Mouse (Mus musculus): ENCODE data around the gene Cd19. TPM values are rescaled to one million over a fixed set of nuclear protein-coding genes. Genes with fewer than 3 reads are reported as not detected.

Gene Cd19
- polyA plus RNA-seq (2015; fragmentation: Illumina TruSeq; extraction: RNeasy Lipid Tissue Mini Kit (QIAGEN cat#74804); ENCODE audit: insufficient read depth, low read depth, low replicate concordance): 0.33 TPM

DNA sequence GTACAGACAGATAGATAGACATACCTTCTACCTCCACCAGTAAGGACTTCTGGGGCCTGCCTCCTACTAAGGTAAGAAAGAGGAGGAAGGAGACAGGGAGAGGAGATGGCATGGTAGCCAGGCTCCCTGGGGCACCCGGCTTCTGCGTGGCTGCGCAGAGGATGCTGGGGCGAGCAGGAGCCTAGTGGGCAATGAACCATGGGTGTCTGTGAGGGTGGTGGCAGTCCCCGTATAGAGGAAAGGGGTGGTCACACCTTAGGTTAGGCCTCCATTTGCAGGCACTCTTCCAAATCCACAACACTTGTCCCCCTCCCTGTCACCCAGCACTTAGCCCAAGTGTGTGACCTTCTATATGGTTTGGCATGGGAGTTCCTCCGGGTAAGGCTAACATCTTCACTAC is at the start of gene Cd19:
TSS of gene Cd19 (minus strand) at position 165 of the 400 bp plus-strand sequence.

DNA sequence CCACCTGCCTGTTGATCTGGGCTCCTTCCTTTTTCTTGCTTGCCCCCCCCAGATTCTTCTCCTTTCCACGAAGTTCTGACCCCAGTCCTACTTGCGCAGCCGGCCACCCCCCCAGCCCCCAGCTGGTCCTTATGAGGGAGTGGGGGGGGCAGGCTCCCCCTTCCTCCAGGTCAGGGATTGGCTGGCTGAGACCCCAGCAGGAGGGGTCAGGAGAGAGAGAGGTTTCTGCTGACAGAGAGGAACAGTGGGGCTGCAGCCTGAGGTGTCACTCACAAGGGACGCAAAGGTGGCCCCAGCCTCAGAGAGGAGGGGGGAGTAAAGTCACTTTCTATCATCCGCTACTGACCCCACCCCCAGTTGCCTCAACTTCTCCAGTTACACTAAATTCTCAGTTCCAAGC is 48.3 kb upstream of the Cd19 start, which contains the start of gene Atp2a1:
TSS of gene Atp2a1 (minus strand) at position 105 of the 400 bp plus-strand sequence.

GRCm38 (mm10) chr7:126428631-126429502 is 14.2 kb upstream of the Cd19 start, which contains the start of gene Rabep2:
Gene Rabep2, plus strand, starts transcription at chr7:126428759.

DNA sequence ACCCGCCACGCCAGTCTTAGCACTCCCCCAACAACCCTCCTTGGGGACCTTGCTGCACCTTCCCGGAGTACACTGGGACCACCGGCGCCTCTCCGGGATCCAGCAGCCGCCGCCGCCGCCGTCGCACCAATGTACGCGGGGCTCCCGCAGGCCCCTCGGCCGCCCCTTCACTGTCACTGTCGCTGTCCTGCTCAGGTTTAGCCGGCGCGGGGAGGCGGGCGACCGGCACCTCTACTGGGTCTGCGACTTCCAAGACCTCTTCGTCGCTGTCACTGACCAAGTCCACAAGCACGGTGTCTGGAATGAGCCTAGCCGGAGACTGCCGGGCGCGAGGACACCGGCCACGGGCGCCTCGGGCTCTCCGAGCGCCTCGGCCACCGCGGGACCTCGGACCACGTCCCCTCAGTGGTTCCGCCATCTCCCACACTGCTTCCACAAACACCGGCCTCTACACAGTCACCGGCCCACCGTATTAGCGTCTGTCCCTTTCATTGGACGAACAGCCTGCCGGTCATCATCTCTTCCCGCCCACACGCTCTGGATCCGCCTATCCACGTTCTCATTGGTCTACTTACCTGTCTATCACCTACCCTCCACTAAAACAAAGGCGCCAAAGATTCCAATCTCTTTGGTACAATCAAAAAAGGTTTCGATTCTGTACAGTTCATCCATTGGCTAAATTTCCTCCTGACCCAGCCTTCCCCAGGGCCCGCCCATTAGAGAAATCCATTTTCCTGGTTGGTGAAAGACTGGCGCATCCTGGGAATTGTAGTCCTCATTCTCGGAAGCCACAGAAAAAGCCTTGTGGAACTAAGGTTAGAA is 18.2 kb downstream of the Cd19 start, which contains the start of gene Nfatc2ip:
TSS of gene Nfatc2ip (minus strand) at position 440 of the 822 bp plus-strand sequence.

GRCm38 (mm10) chr7:126377278-126378158 is 37.2 kb downstream of the Cd19 start, which contains the start of gene Spns1:
Gene Spns1, minus strand, starts transcription at chr7:126377450.

DNA sequence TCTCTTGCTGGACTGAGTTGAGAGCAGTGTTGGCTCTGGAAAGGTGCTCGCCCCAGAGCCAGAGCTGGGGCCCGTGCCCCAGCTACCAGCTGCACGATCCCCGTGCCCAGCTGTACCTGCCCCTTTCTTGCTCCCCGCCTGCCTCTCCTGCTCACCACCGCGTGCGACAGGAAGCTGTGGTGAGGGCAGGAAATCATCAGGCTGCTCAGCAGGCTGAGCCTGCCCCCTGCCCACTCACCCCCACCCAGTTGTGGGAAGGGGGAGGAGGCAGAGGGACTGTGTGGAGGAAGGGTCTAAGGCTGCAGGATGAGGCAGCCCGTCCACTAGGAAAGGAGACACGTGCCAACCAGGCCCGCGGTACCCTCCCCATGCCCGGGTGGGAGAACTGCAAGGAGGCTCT is 45.3 kb downstream of the Cd19 start, which contains the start of gene Lat:
TSS of gene Lat (minus strand) at position 178 of the 400 bp plus-strand sequence.

Other genes with a start within 250 kb of the Cd19 start
- gene Xpo6, start 214.4 kb downstream of the Cd19 start, polyA plus RNA-seq (2015; fragmentation: Illumina TruSeq; extraction: RNeasy Lipid Tissue Mini Kit (QIAGEN cat#74804); ENCODE audit: insufficient read depth, low read depth, low replicate concordance): 24.5 TPM
- gene Sbk1, start 142.3 kb downstream of the Cd19 start, polyA plus RNA-seq (2015; fragmentation: Illumina TruSeq; extraction: RNeasy Lipid Tissue Mini Kit (QIAGEN cat#74804); ENCODE audit: insufficient read depth, low read depth, low replicate concordance): 0.83 TPM
- gene Lat, start 45.3 kb downstream of the Cd19 start, polyA plus RNA-seq (2015; fragmentation: Illumina TruSeq; extraction: RNeasy Lipid Tissue Mini Kit (QIAGEN cat#74804); ENCODE audit: insufficient read depth, low read depth, low replicate concordance): not detected
- gene Spns1, start 37.4 kb downstream of the Cd19 start, polyA plus RNA-seq (2015; fragmentation: Illumina TruSeq; extraction: RNeasy Lipid Tissue Mini Kit (QIAGEN cat#74804); ENCODE audit: insufficient read depth, low read depth, low replicate concordance): 21.5 TPM
- gene Nfatc2ip, start 18.2 kb downstream of the Cd19 start, polyA plus RNA-seq (2015; fragmentation: Illumina TruSeq; extraction: RNeasy Lipid Tissue Mini Kit (QIAGEN cat#74804); ENCODE audit: insufficient read depth, low read depth, low replicate concordance): 1.7 TPM
- 6.8 TPM for gene Rabep2, start 13.9 kb upstream of the Cd19 start, polyA plus RNA-seq (2015; fragmentation: Illumina TruSeq; extraction: RNeasy Lipid Tissue Mini Kit (QIAGEN cat#74804); ENCODE audit: insufficient read depth, low read depth, low replicate concordance)
- gene Atp2a1, start 48.2 kb upstream of the Cd19 start, polyA plus RNA-seq (2015; fragmentation: Illumina TruSeq; extraction: RNeasy Lipid Tissue Mini Kit (QIAGEN cat#74804); ENCODE audit: insufficient read depth, low read depth, low replicate concordance): not detected
- 13.6 TPM for gene Sh2b1, start 60.5 kb upstream of the Cd19 start, polyA plus RNA-seq (2015; fragmentation: Illumina TruSeq; extraction: RNeasy Lipid Tissue Mini Kit (QIAGEN cat#74804); ENCODE audit: insufficient read depth, low read depth, low replicate concordance)
- gene Tufm, start 72.5 kb upstream of the Cd19 start, polyA plus RNA-seq (2015; fragmentation: Illumina TruSeq; extraction: RNeasy Lipid Tissue Mini Kit (QIAGEN cat#74804); ENCODE audit: insufficient read depth, low read depth, low replicate concordance): 15.1 TPM
- gene Atxn2l, start 88.5 kb upstream of the Cd19 start, polyA plus RNA-seq (2015; fragmentation: Illumina TruSeq; extraction: RNeasy Lipid Tissue Mini Kit (QIAGEN cat#74804); ENCODE audit: insufficient read depth, low read depth, low replicate concordance): 32.1 TPM
- 22.8 TPM for gene Eif3c, start 151.5 kb upstream of the Cd19 start, polyA plus RNA-seq (2015; fragmentation: Illumina TruSeq; extraction: RNeasy Lipid Tissue Mini Kit (QIAGEN cat#74804); ENCODE audit: insufficient read depth, low read depth, low replicate concordance)
- gene Apobr, start 170.1 kb upstream of the Cd19 start, polyA plus RNA-seq (2015; fragmentation: Illumina TruSeq; extraction: RNeasy Lipid Tissue Mini Kit (QIAGEN cat#74804); ENCODE audit: insufficient read depth, low read depth, low replicate concordance): 1.6 TPM
- gene Cln3, start 170.9 kb upstream of the Cd19 start, polyA plus RNA-seq (2015; fragmentation: Illumina TruSeq; extraction: RNeasy Lipid Tissue Mini Kit (QIAGEN cat#74804); ENCODE audit: insufficient read depth, low read depth, low replicate concordance): 26.6 TPM
- gene Il27, start 180.1 kb upstream of the Cd19 start, polyA plus RNA-seq (2015; fragmentation: Illumina TruSeq; extraction: RNeasy Lipid Tissue Mini Kit (QIAGEN cat#74804); ENCODE audit: insufficient read depth, low read depth, low replicate concordance): not detected
- gene Nupr1, start 216.0 kb upstream of the Cd19 start, polyA plus RNA-seq (2015; fragmentation: Illumina TruSeq; extraction: RNeasy Lipid Tissue Mini Kit (QIAGEN cat#74804); ENCODE audit: insufficient read depth, low read depth, low replicate concordance): 3,774 TPM
- gene Sgf29, start 234.4 kb upstream of the Cd19 start, polyA plus RNA-seq (2015; fragmentation: Illumina TruSeq; extraction: RNeasy Lipid Tissue Mini Kit (QIAGEN cat#74804); ENCODE audit: insufficient read depth, low read depth, low replicate concordance): 23.8 TPM

Data from pancreas, adult 10 weeks (tissue).